Mouse (Mus musculus) brain, embryonic 14.5 days (tissue): Measurements from ENCODE around the gene Ttc12.

ENCODE experiments used
- CTCF ChIP-seq: fragments of 200-500 bp; IDR thresholded peaks from 2 replicates; pipeline ENCODE4 v1.5.1; 2012; ENCODE audit warnings: inconsistent platforms, mild to moderate bottlenecking, moderate library complexity, borderline replicate concordance; ENCODE audit not compliant: insufficient read depth, insufficient read length; ENCODE audit errors: extremely low read depth
- POLR2A ChIP-seq: fragments of 200-500 bp; IDR thresholded peaks from 2 replicates; pipeline ENCODE4 v1.6.1; 2012; ENCODE audit warnings: mild to moderate bottlenecking, inconsistent platforms, borderline replicate concordance; ENCODE audit not compliant: poor library complexity, insufficient read depth, insufficient read length, severe bottlenecking; ENCODE audit errors: extremely low read depth

DNA sequence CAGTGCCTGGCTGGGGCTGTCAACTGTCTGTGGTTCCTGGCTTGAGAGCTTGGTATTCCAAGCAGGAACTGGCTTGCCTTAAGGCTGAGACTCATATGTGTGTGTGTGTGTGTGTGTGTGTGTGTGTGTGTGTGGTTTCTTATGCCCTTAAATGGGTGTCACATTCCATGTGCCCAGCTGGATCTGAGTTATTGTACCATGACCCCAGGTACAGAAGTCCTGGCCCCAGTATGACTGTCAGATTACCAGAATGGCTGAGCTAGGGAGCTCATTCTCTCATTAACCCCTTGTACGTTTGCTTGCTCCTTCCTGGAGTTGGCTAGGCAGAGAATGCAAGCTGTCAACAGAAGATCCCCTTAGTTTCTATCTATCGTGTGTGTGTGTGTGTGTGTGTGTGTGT, 28.3 kb upstream of the Ttc12 start:
- TF ChIP-seq CTCF (no peak), POLR2A (no peak)
